Mouse (Mus musculus) lung, embryonic 14.5 days (tissue): ENCODE results near the gene Prm3. TPM values are rescaled to one million over a fixed set of nuclear protein-coding genes. Genes with fewer than 3 reads are reported as not detected.
"Not testable (repeated sequence)": the region's sequence is repeated elsewhere in the genome, so short reads cannot be mapped to it uniquely, and the experiment has no call there.

Source experiments
- ATAC-seq: fragments of 200-750 bp; cut with Nextera tagmentation; 2 replicates; pipeline ENCODE4 v1.8.0; 2017; ENCODE audit warnings: mild to moderate bottlenecking, moderate TSS enrichment, moderate library complexity; ENCODE audit not compliant: insufficient read depth
- DNase-seq: peaks from one replicate; pipeline ENCODE4 v3.0.0-alpha.2; 2015
- H3K27ac ChIP-seq: fragments of 300-500 bp; sonication (generic); 2 replicates; pipeline ENCODE4 v1.5.1; 2014; ENCODE audit warnings: low read depth, mild to moderate bottlenecking, moderate library complexity
- H3K27me3 ChIP-seq: fragments of 300-500 bp; sonication (generic); 2 replicates; pipeline ENCODE4 v1.6.1; 2014; ENCODE audit warnings: low read length, control low read depth; ENCODE audit not compliant: insufficient read depth
- H3K36me3 ChIP-seq: fragments of 300-500 bp; sonication (generic); 2 replicates; pipeline ENCODE4 v1.6.1; 2014; ENCODE audit warnings: control low read depth; ENCODE audit not compliant: insufficient read depth
- H3K4me1 ChIP-seq: fragments of 300-500 bp; sonication (generic); 2 replicates; pipeline ENCODE4 v1.6.1; 2014; ENCODE audit warnings: antibody characterized with exemption, control low read depth; ENCODE audit not compliant: insufficient read depth
- H3K4me2 ChIP-seq: fragments of 300-500 bp; sonication (generic); 2 replicates; pipeline ENCODE4 v1.6.1; 2014; ENCODE audit warnings: mild to moderate bottlenecking
- H3K4me3 ChIP-seq: fragments of 300-500 bp; sonication (generic); 2 replicates; pipeline ENCODE4 v1.5.1; 2014; ENCODE audit warnings: low read depth, low read length
- H3K9ac ChIP-seq: fragments of 300-500 bp; sonication (generic); 2 replicates; pipeline ENCODE4 v1.6.1; 2014
- H3K9me3 ChIP-seq: fragments of 300-500 bp; sonication (generic); 2 replicates; pipeline ENCODE4 v1.6.1; 2016; ENCODE audit warnings: low read depth, low read length, control low read depth
- CTCF ChIP-seq: IDR thresholded peaks from 2 replicates; pipeline ENCODE4 v1.5.1; 2016; ENCODE audit warnings: antibody characterized with exemption, low read depth
- WGBS: fragments of 180-500 bp; shearing (Covaris S2); extraction: QIAGEN DNeasy Blood & Tissue Kit; methylation state at CpG from one replicate; pipeline ENCODE4 v1.1.7; 2014; 5-methylcytosine and 5-hydroxymethylcytosine counted together
- polyA plus RNA-seq: library from polyadenylated mRNA; unstranded; fragments of >200 nt; fragmentation: Nextera tagmentation; extraction: Ambion mirVana; gene quantifications from 2 replicates; pipeline ENCODE4 v1.2.1, GENCODE M21; 2014

Gene Prm3
- polyA plus RNA-seq, 1 experiment from 2014 or later = not detected

DNA sequence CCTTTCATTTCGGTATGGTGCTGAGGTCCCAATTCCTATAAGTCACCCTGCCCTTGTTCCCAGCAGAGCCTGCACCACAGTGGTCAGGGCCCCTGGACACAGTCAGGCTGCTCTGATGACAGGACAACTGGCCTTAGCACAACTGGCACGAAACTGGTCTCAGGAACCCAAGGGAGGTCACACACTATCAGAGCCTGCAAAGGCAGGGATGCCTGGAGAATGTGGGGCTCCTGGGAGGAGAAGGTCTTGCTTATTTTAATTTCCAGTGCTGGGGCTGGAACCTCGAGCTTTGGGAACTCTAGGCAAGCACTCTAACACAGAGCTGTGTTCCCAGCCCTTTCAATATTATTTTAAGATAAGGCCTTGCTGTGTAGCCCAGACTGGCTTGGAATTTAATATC, 29.3 kb upstream of the Prm3 start:
- H3K4me2 ChIP-seq = no peak overlapping the region
- ATAC-seq (no peak), DNase-seq (no peak)
- H3K36me3 ChIP-seq = no peaks in the 10 kb centered on the region
- H3K27me3 ChIP-seq = no peaks in the 10 kb centered on the region
- no peak overlapping the region for H3K4me3 ChIP-seq
- H3K4me1 ChIP-seq = no peaks in the 10 kb centered on the region
- H3K9ac ChIP-seq = no peak overlapping the region
- H3K27ac ChIP-seq = no peak overlapping the region
- H3K9me3 ChIP-seq = no peaks in the 10 kb centered on the region
- no peak for TF ChIP-seq CTCF
- 55% methylated on average over 3 of the region's 3 CpGs for WGBS

DNA sequence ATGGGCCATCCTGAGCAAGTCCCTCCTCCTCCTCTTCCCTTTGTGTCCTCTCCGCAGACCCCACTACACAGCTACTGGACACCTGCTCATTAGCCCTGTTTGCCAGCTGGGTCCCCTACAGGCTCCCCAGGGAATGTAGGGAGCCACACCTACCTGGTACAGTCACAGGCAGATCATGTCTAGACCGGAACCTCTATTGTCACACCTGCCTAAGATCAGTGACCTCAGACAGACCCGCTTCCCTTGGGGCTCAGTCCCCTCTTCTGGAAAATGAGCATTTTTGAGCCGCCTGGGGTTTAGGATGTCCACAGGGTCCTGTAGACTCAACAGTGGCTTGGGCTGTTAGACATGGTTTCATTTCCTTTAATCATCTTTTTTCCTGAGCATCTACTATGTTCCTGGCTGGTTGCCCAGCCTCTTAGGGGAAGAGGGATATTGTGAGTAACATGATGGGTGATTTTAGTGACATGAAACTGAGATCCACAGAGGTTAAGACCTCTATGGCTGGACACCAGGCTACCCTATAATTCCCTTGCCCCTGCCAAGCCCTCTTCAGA, 27.9 kb upstream of the Prm3 start:
- H3K27ac ChIP-seq = no peak overlapping the region
- DNase-seq = no peak
- no peaks in the 10 kb centered on the region for H3K27me3 ChIP-seq
- TF ChIP-seq CTCF = no peak
- 77% methylated on average over 4 of the region's 4 CpGs for WGBS
- H3K36me3 ChIP-seq = no peaks in the 10 kb centered on the region
- ATAC-seq = no peak
- H3K9ac ChIP-seq = no peak overlapping the region
- H3K4me2 ChIP-seq = no peak overlapping the region
- no peaks in the 10 kb centered on the region for H3K9me3 ChIP-seq
- H3K4me3 ChIP-seq = no peak overlapping the region
- no peaks in the 10 kb centered on the region for H3K4me1 ChIP-seq

GRCm38 (mm10) chr16:10814864-10815263, 24.1 kb upstream of the Prm3 start:
- H3K4me2 ChIP-seq = no peak overlapping the region
- DNase-seq = peak; percentile 74
- TF ChIP-seq CTCF = no peak
- no peaks in the 10 kb centered on the region for H3K27me3 ChIP-seq
- peak; percentile 89 for ATAC-seq
- H3K9me3 ChIP-seq = no peaks in the 10 kb centered on the region
- H3K4me1 ChIP-seq = no peaks in the 10 kb centered on the region
- no peak overlapping the region for H3K4me3 ChIP-seq
- no peak overlapping the region for H3K27ac ChIP-seq
- WGBS = 56% methylated on average over 4 of the region's 4 CpGs
- no peaks in the 10 kb centered on the region for H3K36me3 ChIP-seq
- H3K9ac ChIP-seq = no peak overlapping the region

DNA sequence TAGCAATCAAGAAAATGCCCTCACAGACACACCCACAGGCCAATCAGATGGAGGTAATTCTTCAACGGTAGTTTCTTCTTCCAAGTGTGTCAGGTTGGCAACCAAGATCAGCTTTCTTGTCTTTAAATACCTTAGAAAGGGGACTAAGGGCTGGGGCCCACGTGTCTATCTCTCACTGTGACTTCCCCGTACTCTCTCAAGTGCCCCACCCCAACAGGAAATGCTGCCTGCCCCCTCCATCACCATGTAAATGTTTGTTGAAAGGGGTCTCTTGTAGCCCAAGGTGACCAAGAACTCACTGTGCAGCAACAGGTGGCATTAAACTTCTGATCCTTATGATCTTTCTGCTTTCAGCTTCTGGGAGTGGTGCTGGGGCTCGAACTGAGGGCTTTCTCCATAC, 23.0 kb upstream of the Prm3 start:
- no peak overlapping the region for H3K4me3 ChIP-seq
- TF ChIP-seq CTCF = no peak
- DNase-seq = no peak
- 71% methylated on average over 4 of the region's 4 CpGs for WGBS
- no peak overlapping the region for H3K4me2 ChIP-seq
- no peaks in the 10 kb centered on the region for H3K36me3 ChIP-seq
- H3K4me1 ChIP-seq = no peaks in the 10 kb centered on the region
- H3K9me3 ChIP-seq = no peaks in the 10 kb centered on the region
- no peak overlapping the region for H3K9ac ChIP-seq
- no peaks in the 10 kb centered on the region for H3K27me3 ChIP-seq
- no peak overlapping the region for H3K27ac ChIP-seq
- no peak for ATAC-seq

DNA sequence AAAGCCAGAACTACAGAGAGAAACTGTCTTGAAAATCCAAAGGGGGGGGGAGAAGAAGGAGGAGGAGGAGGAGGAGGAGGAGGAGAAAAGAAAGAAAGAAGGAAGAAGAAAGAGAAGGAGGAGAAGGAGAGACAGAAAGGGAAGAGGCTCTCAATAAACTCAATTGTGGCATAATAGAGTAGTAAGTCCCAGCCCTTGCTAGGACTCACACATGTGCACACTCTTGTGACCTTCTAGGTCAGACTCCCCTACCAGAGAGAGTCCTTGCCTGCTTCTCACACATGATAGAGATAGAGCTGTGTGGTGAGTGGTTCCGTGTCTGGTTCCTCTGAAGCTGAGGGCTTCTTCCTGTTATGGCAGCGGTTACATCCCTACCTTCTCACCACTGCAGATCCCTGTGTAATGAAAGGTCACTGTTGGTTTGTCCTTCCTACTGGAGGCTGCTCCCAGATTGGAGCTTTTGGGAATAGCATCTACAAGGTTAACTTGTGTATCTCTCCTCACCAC, 22.2 kb upstream of the Prm3 start, which contains the start of gene Gm11172:
Gene Gm11172 (plus strand): TSS at position 51 of the 507 bp plus-strand sequence.
- DNase-seq = no peak
- Histone ChIP-seq H3K36me3 (no peaks in the 10 kb centered on the region), H3K4me2 (no peak within 1 kb of the TSS), H3K9ac (no peak within 1 kb of the TSS), H3K9me3 (no peaks in the 10 kb centered on the region), H3K4me1 (no peaks in the 10 kb centered on the region), H3K27ac (no peak within 1 kb of the TSS), H3K4me3 (no peak within 1 kb of the TSS), H3K27me3 (no peaks in the 10 kb centered on the region)
- TF ChIP-seq CTCF = no peak
- 67% methylated on average over 2 of the region's 2 CpGs for WGBS
- ATAC-seq = no peak

GRCm38 (mm10) chr16:10810376-10810775, 19.7 kb upstream of the Prm3 start:
- no peak for ATAC-seq
- H3K27ac ChIP-seq = no peak overlapping the region
- H3K27me3 ChIP-seq = no peaks in the 10 kb centered on the region
- no peak overlapping the region for H3K4me3 ChIP-seq
- no peak for DNase-seq
- no peak overlapping the region for H3K4me2 ChIP-seq
- H3K9ac ChIP-seq = no peak overlapping the region
- H3K36me3 ChIP-seq = no peaks in the 10 kb centered on the region
- no peaks in the 10 kb centered on the region for H3K9me3 ChIP-seq
- 86% methylated on average over 1 of the region's 1 CpGs for WGBS
- TF ChIP-seq CTCF = no peak
- H3K4me1 ChIP-seq = no peaks in the 10 kb centered on the region

DNA sequence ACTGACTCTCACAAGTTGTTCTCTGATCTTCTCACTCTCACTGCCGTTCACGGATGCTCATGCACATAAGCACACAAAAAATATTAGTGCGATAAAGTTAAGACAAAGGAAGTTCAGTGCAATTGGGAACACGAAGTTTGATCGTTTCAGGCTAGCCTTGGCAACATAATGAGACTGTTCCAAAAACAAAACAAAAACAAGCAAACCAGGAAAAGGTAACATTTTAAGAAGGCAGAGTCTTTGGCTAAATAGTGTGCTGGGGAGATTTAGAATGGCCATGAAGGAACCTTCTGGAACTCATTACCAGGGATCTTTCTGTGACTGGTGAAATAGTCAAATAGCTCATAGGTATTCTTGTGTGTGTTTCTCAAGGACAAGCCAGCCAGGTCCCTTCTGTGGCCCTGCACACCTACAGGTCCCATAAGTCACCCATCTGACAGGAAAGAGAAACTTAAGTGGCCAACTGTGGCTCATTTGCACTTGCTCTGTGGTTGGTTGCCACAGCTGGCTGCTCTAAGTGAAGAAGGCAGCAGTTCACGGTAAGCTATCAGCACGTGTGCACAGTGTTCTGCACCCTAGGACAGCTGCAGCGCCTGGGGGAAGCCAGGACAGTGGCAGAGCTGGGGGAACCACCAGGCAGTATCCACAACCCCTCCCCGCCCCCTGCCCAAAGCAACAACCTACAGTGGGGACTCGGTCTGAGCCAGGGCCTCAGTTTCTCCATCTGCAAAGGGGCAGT, 15.2 kb upstream of the Prm3 start, which contains the start of gene Prm1:
Gene Prm1 (minus strand): TSS at position 51 of the 739 bp plus-strand sequence.
- no peak for TF ChIP-seq CTCF
- Histone ChIP-seq H3K4me1 (no peaks in the 10 kb centered on the region), H3K4me2 (no peak within 1 kb of the TSS), H3K36me3 (no peaks in the 10 kb centered on the region), H3K27ac (no peak within 1 kb of the TSS), H3K9me3 (no peaks in the 10 kb centered on the region), H3K27me3 (no peaks in the 10 kb centered on the region), H3K4me3 (no peak within 1 kb of the TSS), H3K9ac (no peak within 1 kb of the TSS)
- WGBS = 74% methylated on average over 10 of the region's 10 CpGs
- DNase-seq = no peak
- no peak for ATAC-seq

DNA sequence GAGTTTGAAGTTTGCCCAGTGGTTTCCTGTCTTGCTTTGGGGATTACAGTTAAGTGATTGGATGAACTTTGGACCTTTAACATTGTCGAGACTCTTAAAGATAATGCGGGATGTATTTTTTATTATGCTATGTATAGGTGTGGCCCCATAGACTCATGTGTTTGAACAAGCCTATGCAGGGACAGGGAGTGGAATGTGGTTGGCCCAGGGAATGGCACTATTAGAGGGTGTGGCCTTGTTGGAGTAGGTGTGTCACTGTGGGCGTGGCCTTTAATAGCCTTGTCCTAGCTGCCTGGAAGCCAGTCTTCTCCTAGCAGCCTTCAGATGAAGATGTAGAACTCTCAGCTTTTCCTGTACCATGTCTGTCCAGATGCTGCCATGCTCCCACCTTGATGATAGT, 11.7 kb upstream of the Prm3 start:
- WGBS = 79% methylated on average over 3 of the region's 3 CpGs
- H3K36me3 ChIP-seq, H3K4me1 ChIP-seq, H3K4me3 ChIP-seq, H3K4me2 ChIP-seq, ATAC-seq, H3K27me3 ChIP-seq, H3K9ac ChIP-seq, DNase-seq, H3K9me3 ChIP-seq, H3K27ac ChIP-seq: not testable (repeated sequence)
